In the genomic region with DNA sequence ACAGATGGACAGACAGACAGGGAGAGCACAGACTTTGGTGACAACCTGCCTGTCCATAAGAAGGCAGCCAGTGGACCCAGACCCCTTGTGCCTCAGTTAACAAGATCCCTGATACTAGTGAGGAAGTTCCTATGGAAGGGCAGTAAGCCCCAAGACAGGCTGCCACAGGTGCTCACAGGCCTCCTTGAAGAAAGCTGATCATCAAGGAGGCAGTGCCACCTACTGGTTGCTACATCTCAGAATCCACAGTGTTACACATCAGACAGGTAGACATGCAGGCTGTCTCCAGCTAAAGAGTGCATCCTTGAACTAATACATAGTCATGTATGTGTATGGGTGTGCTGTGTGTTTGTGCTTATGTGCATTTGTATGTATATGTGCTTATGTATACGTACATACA, we compare ENCODE assay signal across 7 mouse cellular contexts. TPM values are rescaled to one million over a fixed set of nuclear protein-coding genes. Genes with fewer than 3 reads are reported as not detected.
DNase-seq lines count a peak whose midpoint lies in the region; ATAC-seq lines count a peak whose summit lies in the region.

No protein-coding gene starts in this region.

- 77% methylated on average over 1 of the region's 1 CpGs for WGBS in large intestine, adult 2 months

- ATAC-seq in CD4-positive, CD25-positive, alpha-beta regulatory T cell, adult 4 months: peak; percentile 62
- ATAC-seq in common myeloid progenitor, adult 5-6 weeks (replicated peaks; ENCODE audit: low read depth, poor library complexity, severe bottlenecking): peak; percentile 72; the same call in 1 of the 2 replicates

- DNase-seq in R1 (ENCODE audit: low read depth, low spot score): peak; percentile 62
- peak; percentile 37 for DNase-seq in gastrocnemius, postnatal 25 days
- peak; percentile 37 for DNase-seq in large intestine, adult 2 months (ENCODE audit: low read depth, low spot score)
- peak; percentile 63 for DNase-seq in lung, postnatal 14 days
- peak; percentile 73 for DNase-seq in right cerebral cortex, adult 18-20 months

RNA-seq across cellular contexts. Expression of a gene that starts 29.2 kb away (rescaled TPM):
- polyA plus RNA-seq in CD4-positive, CD25-positive, alpha-beta regulatory T cell, adult 4 months (2017; shearing (Covaris generic)): 10 to 100 TPM; 28.2 to 40.3 TPM
- 54.5 and 60.1 TPM in 2 replicates for total RNA-seq in common myeloid progenitor, adult 5-6 weeks (2017)
- 1 to 10 TPM; 7.5 to 7.6 TPM for total RNA-seq in gastrocnemius, postnatal 25 days (2021)
- 16.8 and 19.7 TPM in 2 replicates for polyA plus RNA-seq in large intestine, adult 2 months (2012; rRNA removed)

RNA-seq across cellular contexts. Expression of a gene that starts 29.3 kb away (rescaled TPM):
- 10 to 100 TPM; 14.8 to 28.6 TPM for polyA plus RNA-seq in CD4-positive, CD25-positive, alpha-beta regulatory T cell, adult 4 months (2017; shearing (Covaris generic))
- 32.2 and 40.0 TPM in 2 replicates for total RNA-seq in common myeloid progenitor, adult 5-6 weeks (2017)
- total RNA-seq in gastrocnemius, postnatal 25 days (2021): 1 to 10 TPM; 5.3 to 6.5 TPM
- 18.9 and 20.9 TPM in 2 replicates for polyA plus RNA-seq in large intestine, adult 2 months (2012; rRNA removed)

RNA-seq across cellular contexts. Expression of a gene that starts 39.5 kb away (rescaled TPM):
- polyA plus RNA-seq in CD4-positive, CD25-positive, alpha-beta regulatory T cell, adult 4 months (2017; shearing (Covaris generic)): 10 to 100 TPM; 10.6 to 14.9 TPM
- total RNA-seq in common myeloid progenitor, adult 5-6 weeks (2017): 8.4 and 12.0 TPM in 2 replicates
- 1 to 10 TPM; 6.9 to 7.2 TPM for total RNA-seq in gastrocnemius, postnatal 25 days (2021)
- 7.6 and 8.3 TPM in 2 replicates for polyA plus RNA-seq in large intestine, adult 2 months (2012; rRNA removed)

Comparison
In these comparisons a context has a peak if more than half of its experiments do, and no peak if none do; other contexts are left out.
1. Peak in every context shown above with its lines: DNase-seq and ATAC-seq.